In genomic region chr6:58584223-58584622, GRCm38 (mm10) we compare ENCODE assay signal across 8 mouse cellular contexts. TPM values are rescaled to one million over a fixed set of nuclear protein-coding genes. Genes with fewer than 3 reads are reported as not detected.
DNase-seq lines count a peak whose midpoint lies in the region; ATAC-seq and TF ChIP-seq lines count a peak whose summit lies in the region.
"Not testable (repeated sequence)": the region's sequence is repeated elsewhere in the genome, so short reads cannot be mapped to it uniquely, and the experiment has no call there.

Gene Abcg2, plus strand, starts transcription at chr6:58584523.

- H3K4me3 ChIP-seq in hindbrain, embryonic 10.5 days; limb, embryonic 14.5 days (replicated peaks; ENCODE audit: low read length); midbrain, embryonic 12.5 days: not testable (repeated sequence)

- not testable (repeated sequence) for H3K4me2 ChIP-seq in limb, embryonic 14.5 days (replicated peaks; ENCODE audit: low read depth, low read length, severe bottlenecking); midbrain, embryonic 12.5 days (replicated peaks)

- not testable (repeated sequence) for ATAC-seq in erythroblast, adult 5-6 weeks (replicated peaks; ENCODE audit: low FRiP score, poor library complexity, severe bottlenecking); limb, embryonic 14.5 days (ENCODE audit: low FRiP score, low read depth); midbrain, embryonic 12.5 days (ENCODE audit: low FRiP score, low read depth)

- H3K27me3 ChIP-seq in hindbrain, embryonic 10.5 days (ENCODE audit: insufficient read depth, poor library complexity, severe bottlenecking); limb, embryonic 14.5 days (ENCODE audit: control insufficient read depth, insufficient read depth, low read length); midbrain, embryonic 12.5 days: not testable (repeated sequence)

- not testable (repeated sequence) for DNase-seq in adrenal gland, postnatal 10 days; gonadal fat pad, adult 2 months (ENCODE audit: low read depth); hindbrain, embryonic 10.5 days (ENCODE audit: low spot score); layer of hippocampus, adult 18-20 months (ENCODE audit: low spot score in 2 of 2); limb, embryonic 14.5 days (ENCODE audit: low spot score); thymus, postnatal 0 days (ENCODE audit: low spot score)

- not testable (repeated sequence) for H3K9ac ChIP-seq in limb, embryonic 14.5 days (ENCODE audit: low read depth, low read length, severe bottlenecking); midbrain, embryonic 12.5 days (replicated peaks)

- H3K27ac ChIP-seq in hindbrain, embryonic 10.5 days; limb, embryonic 14.5 days (replicated peaks; ENCODE audit: low read depth, low read length); midbrain, embryonic 12.5 days (replicated peaks): not testable (repeated sequence)

- H3K36me3 ChIP-seq in hindbrain, embryonic 10.5 days; limb, embryonic 14.5 days (ENCODE audit: control insufficient read depth, insufficient read depth, low read length); midbrain, embryonic 12.5 days: not testable (repeated sequence)

- not testable (repeated sequence) for H3K4me1 ChIP-seq in hindbrain, embryonic 10.5 days (replicated peaks); limb, embryonic 14.5 days (ENCODE audit: control insufficient read depth, insufficient read depth, low read length); midbrain, embryonic 12.5 days

- not testable (repeated sequence) for H3K9me3 ChIP-seq in hindbrain, embryonic 10.5 days; limb, embryonic 14.5 days (ENCODE audit: control insufficient read depth, low read length); midbrain, embryonic 12.5 days

- not testable (repeated sequence) for TF ChIP-seq POLR2A in limb, embryonic 14.5 days (IDR thresholded peaks at IDR 0.05; ENCODE audit: borderline replicate concordance, extremely low read depth, insufficient read depth, insufficient read length)

- WGBS in hindbrain, embryonic 10.5 days = 94% methylated on average over 3 of the region's 3 CpGs
- 87% methylated on average over 3 of the region's 3 CpGs for WGBS in limb, embryonic 14.5 days
- 93% methylated on average over 3 of the region's 3 CpGs for WGBS in midbrain, embryonic 12.5 days

RNA-seq across cellular contexts. Expression of gene Abcg2, which starts in this region (rescaled TPM):
- 10 to 100 TPM; 51.1 to 58.6 TPM for total RNA-seq in adrenal gland, postnatal 10 days (2021)
- total RNA-seq in erythroblast, adult 5-6 weeks (2015; ENCODE audit: low replicate concordance) = 213 and 253 TPM in 2 replicates
- 492 and 662 TPM in 2 replicates for total RNA-seq in erythroblast, adult 5-6 weeks (2017; ENCODE audit: low replicate concordance)
- polyA plus RNA-seq in gonadal fat pad, adult 2 months (2012; rRNA removed) = 23.9 and 40.6 TPM in 2 replicates
- 41.6 and 50.6 TPM in 2 replicates for polyA plus RNA-seq in hindbrain, embryonic 10.5 days (2016; fragmentation: Nextera tagmentation; extraction: Ambion mirVana)
- total RNA-seq in layer of hippocampus, adult 18-20 months (2021) = 10 to 100 TPM; 17.4 to 20.1 TPM
- 28.9 and 29.5 TPM in 2 replicates for polyA plus RNA-seq in limb, embryonic 14.5 days (2012; rRNA removed)
- polyA plus RNA-seq in limb, embryonic 14.5 days (2014; fragmentation: Nextera tagmentation; extraction: Ambion mirVana) = 42.9 and 45.4 TPM in 2 replicates
- polyA plus RNA-seq in midbrain, embryonic 12.5 days (2016; fragmentation: Nextera tagmentation; extraction: Ambion mirVana) = 39.8 and 39.9 TPM in 2 replicates
- polyA plus RNA-seq in thymus, postnatal 0 days (2015; fragmentation: Nextera tagmentation; extraction: Ambion mirVana) = 14.1 and 18.3 TPM in 2 replicates
